Mouse (Mus musculus) kidney, embryonic 16.5 days (tissue): ENCODE results near the gene Pde3a. TPM values are rescaled to one million over a fixed set of nuclear protein-coding genes. Genes with fewer than 3 reads are reported as not detected.

Experiments used
- ATAC-seq: fragments of 200-750 bp; cut with Nextera tagmentation; 2 replicates; pipeline ENCODE4 v1.8.0; 2017; ENCODE audit warnings: moderate TSS enrichment; ENCODE audit not compliant: low FRiP score, low TSS enrichment
- H3K27ac ChIP-seq: fragments of 300-500 bp; sonication (generic); 2 replicates; pipeline ENCODE4 v1.5.1; 2014; ENCODE audit warnings: low read length
- H3K27me3 ChIP-seq: fragments of 300-500 bp; sonication (generic); 2 replicates; pipeline ENCODE4 v1.6.1; 2014; ENCODE audit warnings: low read length, control low read depth, mixed read lengths; ENCODE audit not compliant: insufficient read depth
- H3K36me3 ChIP-seq: fragments of 300-500 bp; sonication (generic); 2 replicates; pipeline ENCODE4 v1.6.1; 2014; ENCODE audit warnings: low read length, control low read depth, mixed read lengths; ENCODE audit not compliant: insufficient read depth
- H3K4me1 ChIP-seq: fragments of 300-500 bp; sonication (generic); 2 replicates; pipeline ENCODE4 v1.6.1; 2014; ENCODE audit warnings: low read length, control low read depth, mixed read lengths; ENCODE audit not compliant: insufficient read depth
- H3K4me2 ChIP-seq: fragments of 300-500 bp; sonication (generic); replicated peaks from 2 replicates; pipeline ENCODE4 v1.6.1; 2014; ENCODE audit warnings: low read depth, low read length
- H3K4me3 ChIP-seq: fragments of 300-500 bp; sonication (generic); 2 replicates; pipeline ENCODE4 v1.5.1; 2014; ENCODE audit warnings: mild to moderate bottlenecking, low read length
- H3K9ac ChIP-seq: fragments of 300-500 bp; sonication (generic); replicated peaks from 2 replicates; pipeline ENCODE4 v1.6.1; 2014; ENCODE audit warnings: low read length
- H3K9me3 ChIP-seq: fragments of 300-500 bp; sonication (generic); 2 replicates; pipeline ENCODE4 v1.6.1; 2016; ENCODE audit warnings: low read length, control low read depth
- WGBS: fragments of 180-500 bp; shearing (Covaris S2); extraction: QIAGEN DNeasy Blood & Tissue Kit; methylation state at CpG from one replicate; pipeline ENCODE4 v1.1.7; 2014; 5-methylcytosine and 5-hydroxymethylcytosine counted together
- polyA plus RNA-seq: library from polyadenylated mRNA; unstranded; fragments of >200 nt; fragmentation: Nextera tagmentation; extraction: Ambion mirVana; gene quantifications from 2 replicates; pipeline ENCODE4 v1.2.1, GENCODE M21; 2015

Pde3a gene
- polyA plus RNA-seq, 1 experiment from 2014 or later: 12.1 TPM

GRCm38 (mm10) chr6:141241809-141242208 lies 7.3 kb upstream of the Pde3a start:
- Histone ChIP-seq H3K9ac (no peak overlapping the region), H3K4me3 (no peak overlapping the region), H3K36me3 (no peaks in the 10 kb centered on the region), H3K4me2 (no peak overlapping the region), H3K9me3 (no peaks in the 10 kb centered on the region), H3K4me1 (no peaks in the 10 kb centered on the region), H3K27me3 (no peaks in the 10 kb centered on the region), H3K27ac (no peak overlapping the region)
- ATAC-seq: no peak
- WGBS: 88% methylated on average over 1 of the region's 1 CpGs

GRCm38 (mm10) chr6:141245089-141245488 lies 4.0 kb upstream of the Pde3a start:
- ATAC-seq: no peak
- 0 out of 2 replicates have a peak, but pooled peaks cover 8% of the 10 kb centered on the region for H3K4me1 ChIP-seq
- no peak overlapping the region for H3K9ac ChIP-seq
- no peak overlapping the region for H3K27ac ChIP-seq
- H3K36me3 ChIP-seq: no peaks in the 10 kb centered on the region
- no peaks in the 10 kb centered on the region for H3K9me3 ChIP-seq
- 87% methylated on average over 4 of the region's 4 CpGs for WGBS
- no peak overlapping the region for H3K4me3 ChIP-seq
- no peak overlapping the region for H3K4me2 ChIP-seq
- peaks cover 1% of the 10 kb centered on the region for H3K27me3 ChIP-seq

DNA sequence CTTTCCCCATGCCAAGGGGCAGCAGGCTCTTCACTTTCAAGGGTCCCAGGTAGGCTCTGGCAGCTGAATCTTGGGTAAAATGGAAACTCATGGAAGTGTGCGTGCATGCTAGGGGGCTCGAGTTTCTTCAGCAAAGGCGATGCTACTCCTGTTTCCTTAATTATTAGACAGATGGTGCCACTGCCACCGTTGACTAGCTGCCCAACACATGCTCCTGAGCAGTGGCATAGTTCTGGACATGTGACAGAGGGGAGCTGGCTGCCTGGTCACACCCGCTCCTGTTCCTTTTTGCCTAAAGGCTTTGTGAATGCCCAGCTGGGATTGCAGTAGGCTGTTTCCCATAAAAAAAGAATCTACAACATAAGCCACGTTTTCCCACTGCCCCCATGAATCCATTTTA lies 2.7 kb upstream of the Pde3a start:
- 47% methylated on average over 6 of the region's 6 CpGs for WGBS
- H3K27ac ChIP-seq: no peak overlapping the region
- H3K4me3 ChIP-seq: no peak overlapping the region
- no peaks in the 10 kb centered on the region for H3K9me3 ChIP-seq
- peaks cover 10% of the 10 kb centered on the region for H3K27me3 ChIP-seq
- no peaks in the 10 kb centered on the region for H3K36me3 ChIP-seq
- no peak overlapping the region for H3K4me2 ChIP-seq
- no peak for ATAC-seq
- H3K9ac ChIP-seq: no peak overlapping the region
- H3K4me1 ChIP-seq: 0 out of 2 replicates have a peak, but pooled peaks cover 8% of the 10 kb centered on the region

DNA sequence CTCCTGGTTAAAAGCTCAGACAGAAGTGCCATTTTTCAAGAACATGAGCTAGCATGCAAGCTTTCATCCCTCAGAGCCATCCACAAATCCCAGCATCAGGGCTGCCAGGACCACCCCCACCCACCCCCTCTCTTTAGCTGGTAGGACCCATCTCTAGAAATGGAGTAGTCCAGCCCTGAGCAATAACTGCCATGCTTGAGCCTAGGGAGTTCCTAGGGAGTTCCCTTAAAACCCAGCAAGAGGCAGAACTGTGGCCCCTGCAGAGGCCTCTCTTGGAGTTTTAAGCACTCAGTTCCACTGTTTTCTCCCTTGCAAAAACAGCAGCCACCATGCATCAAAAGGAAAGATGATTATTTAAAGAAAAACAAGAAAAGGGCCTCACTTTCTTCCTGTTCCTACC lies 988 bp upstream of the Pde3a start:
- Histone ChIP-seq H3K27ac (peak overlapping the region; percentile 23), H3K4me2 (peak overlapping the region; percentile 79), H3K36me3 (no peaks in the 10 kb centered on the region)

GRCm38 (mm10) chr6:141249585-141250295 lies 671 bp downstream of the Pde3a start:
- Histone ChIP-seq H3K9me3 (no peaks in the 10 kb centered on the region), H3K4me1 (0 out of 2 replicates have a peak, but pooled peaks cover 8% of the 10 kb centered on the region), H3K36me3 (no peaks in the 10 kb centered on the region), H3K9ac (peak overlapping the region; percentile 82), H3K4me3 (peak overlapping the region; percentile 65), H3K27me3 (peaks cover 10% of the 10 kb centered on the region), H3K4me2 (peak overlapping the region; percentile 79), H3K27ac (peak overlapping the region; percentile 88)
- peak; percentile 94 for ATAC-seq
- under 1% methylated on average over 44 of the region's 68 CpGs for WGBS

More for the DNA sequence above, 988 bp upstream of the Pde3a start:
- no peaks in the 10 kb centered on the region for H3K9me3 ChIP-seq
- peak overlapping the region; percentile 43 for H3K9ac ChIP-seq
- 0 out of 2 replicates have a peak, but pooled peaks cover 8% of the 10 kb centered on the region for H3K4me1 ChIP-seq
- ATAC-seq: no peak
- peaks cover 10% of the 10 kb centered on the region for H3K27me3 ChIP-seq
- H3K4me3 ChIP-seq: peak overlapping the region; percentile 65

DNA sequence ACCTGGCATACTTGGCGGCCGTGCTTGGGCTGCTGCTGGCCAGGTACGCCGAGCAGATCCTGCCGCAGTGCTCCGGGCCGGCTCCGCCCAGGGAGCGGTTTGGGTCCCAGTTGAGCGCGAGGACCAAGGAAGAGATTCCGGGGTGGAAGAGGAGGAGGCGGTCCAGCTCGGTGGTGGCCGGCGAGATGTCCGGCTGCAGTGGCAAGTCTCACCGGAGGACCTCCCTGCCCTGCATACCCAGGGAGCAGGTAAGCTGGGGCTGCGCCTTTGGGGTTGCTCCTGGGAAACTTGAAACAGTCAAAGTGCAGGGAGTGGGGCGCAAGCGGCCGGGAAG lies 1.2 kb downstream of the Pde3a start:
- no peaks in the 10 kb centered on the region for H3K9me3 ChIP-seq
- H3K9ac ChIP-seq: peak overlapping the region; percentile 82
- peak overlapping the region; percentile 79 for H3K4me2 ChIP-seq
- WGBS: under 1% methylated on average over 22 of the region's 22 CpGs
- H3K4me3 ChIP-seq: peak overlapping the region; percentile 65
- H3K27me3 ChIP-seq: peaks cover 10% of the 10 kb centered on the region
- ATAC-seq: peak; percentile 55
- 0 out of 2 replicates have a peak, but pooled peaks cover 8% of the 10 kb centered on the region for H3K4me1 ChIP-seq
- H3K27ac ChIP-seq: peak overlapping the region; percentile 88
- no peaks in the 10 kb centered on the region for H3K36me3 ChIP-seq

GRCm38 (mm10) chr6:141250984-141251383 lies 1.9 kb downstream of the Pde3a start:
- 0 out of 2 replicates have a peak, but pooled peaks cover 12% of the 10 kb centered on the region for H3K4me1 ChIP-seq
- peak overlapping the region; percentile 82 for H3K9ac ChIP-seq
- no peak overlapping the region for H3K27ac ChIP-seq
- no peak for ATAC-seq
- H3K27me3 ChIP-seq: peaks cover 10% of the 10 kb centered on the region
- no peaks in the 10 kb centered on the region for H3K36me3 ChIP-seq
- H3K4me3 ChIP-seq: peak overlapping the region; percentile 65
- whole genome bisulfite sequencing: 31% methylated on average over 6 of the region's 6 CpGs
- peak overlapping the region; percentile 79 for H3K4me2 ChIP-seq
- H3K9me3 ChIP-seq: no peaks in the 10 kb centered on the region

DNA sequence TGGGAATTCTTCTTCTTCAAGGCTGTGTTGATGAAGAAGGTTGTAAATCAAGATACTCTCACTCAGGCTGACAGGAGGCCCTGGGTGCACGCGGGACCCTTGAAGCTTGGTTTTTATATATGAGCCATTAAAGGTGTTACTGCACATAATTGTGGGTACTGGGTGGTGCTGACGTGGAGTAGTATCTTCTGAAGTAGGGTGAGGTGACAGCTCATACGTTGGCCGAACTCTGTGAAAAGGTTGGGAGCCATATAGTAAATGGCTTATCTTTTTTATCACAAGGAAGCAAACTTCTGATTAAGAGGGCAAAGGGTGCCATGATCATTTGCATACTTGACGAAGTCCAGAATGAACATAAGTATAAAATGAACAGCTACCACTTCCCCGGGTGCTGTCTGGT lies 3.5 kb downstream of the Pde3a start:
- 0 out of 2 replicates have a peak, but pooled peaks cover 18% of the 10 kb centered on the region for H3K4me1 ChIP-seq
- H3K4me3 ChIP-seq: peak overlapping the region; percentile 65
- ATAC-seq: no peak
- WGBS: 72% methylated on average over 7 of the region's 7 CpGs
- H3K27me3 ChIP-seq: peaks cover 10% of the 10 kb centered on the region
- no peaks in the 10 kb centered on the region for H3K36me3 ChIP-seq
- H3K9me3 ChIP-seq: no peaks in the 10 kb centered on the region
- H3K27ac ChIP-seq: no peak overlapping the region
- H3K4me2 ChIP-seq: peak overlapping the region; percentile 79
- H3K9ac ChIP-seq: no peak overlapping the region

- H3K4me2 ChIP-seq: peak overlapping the region; percentile 10; the same call in 1 of the 2 replicates
- no peak overlapping the region for H3K9ac ChIP-seq
- WGBS: 67% methylated on average over 4 of the region's 4 CpGs
- H3K36me3 ChIP-seq: no peaks in the 10 kb centered on the region
- H3K27me3 ChIP-seq: peaks cover 10% of the 10 kb centered on the region
- no peak for ATAC-seq
- no peak overlapping the region for H3K27ac ChIP-seq
- no peaks in the 10 kb centered on the region for H3K9me3 ChIP-seq
- H3K4me1 ChIP-seq: 0 out of 2 replicates have a peak, but pooled peaks cover 16% of the 10 kb centered on the region
- H3K4me3 ChIP-seq: no peak overlapping the region; the same call in 1 of the 2 replicates
Measured at GRCm38 (mm10) chr6:141254956-141255355, 5.9 kb downstream of the Pde3a start.

DNA sequence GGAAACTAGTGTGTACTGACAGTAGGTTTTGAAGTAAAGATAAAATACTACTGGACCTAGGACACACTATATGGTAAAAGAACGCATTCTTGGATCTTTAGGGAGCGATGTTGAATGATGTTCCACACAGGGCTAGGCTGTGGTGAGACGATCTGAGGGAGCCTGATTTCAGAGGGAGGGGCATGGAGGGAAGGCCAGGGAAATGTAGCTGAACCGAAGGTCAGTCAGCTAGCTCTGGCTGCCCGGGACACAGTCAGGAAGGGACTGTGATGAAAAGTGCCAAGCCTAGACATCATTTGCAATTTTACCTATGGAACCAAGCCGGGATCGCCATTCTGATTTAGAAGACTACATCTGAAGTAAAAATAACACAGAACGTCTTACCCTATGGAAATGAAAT lies 7.8 kb downstream of the Pde3a start:
- Histone ChIP-seq H3K36me3 (no peaks in the 10 kb centered on the region), H3K27ac (peak overlapping the region; percentile 31), H3K9me3 (0 out of 2 replicates have a peak, but pooled peaks cover 2% of the 10 kb centered on the region), H3K27me3 (no peaks in the 10 kb centered on the region), H3K4me2 (0 out of 2 replicates have a peak overlapping the region, but pooled peaks have one; percentile 4), H3K4me1 (0 out of 2 replicates have a peak, but pooled peaks cover 16% of the 10 kb centered on the region), H3K9ac (no peak overlapping the region), H3K4me3 (no peak overlapping the region)
- WGBS: 48% methylated on average over 8 of the region's 8 CpGs
- peak; percentile 46; the same call in 1 of the 2 replicates for ATAC-seq
